Mouse (Mus musculus): ENCODE data around the gene Gm20518.
A peak's percentile ranks its signal among the peaks of the same experiment; 100 is the strongest.

Gm20518 gene

GRCm38 (mm10) chr16:17891567-17891959, at the start of gene Gm20518:
Gene Gm20518, minus strand, starts transcription at chr16:17891671.
- peak; percentile 99 for DNase-seq (ENCODE audit: low spot score)

- no peak for DNase-seq (ENCODE audit: low spot score)
These were observed 47.8 kb upstream of the Gm20518 start for GRCm38 (mm10) chr16:17939255-17939751.

- peak; percentile 46 for DNase-seq (ENCODE audit: low spot score)
These were observed 47.4 kb upstream of the Gm20518 start for GRCm38 (mm10) chr16:17938821-17939220.

- DNase-seq (ENCODE audit: low spot score), result no peak
These were observed 46.7 kb upstream of the Gm20518 start for GRCm38 (mm10) chr16:17938187-17938586.

- no peak for DNase-seq (ENCODE audit: low spot score)
These were observed 45.3 kb upstream of the Gm20518 start for GRCm38 (mm10) chr16:17936776-17937175.

- no peak for DNase-seq (ENCODE audit: low spot score)
These were observed 43.0 kb upstream of the Gm20518 start for GRCm38 (mm10) chr16:17934445-17934910.

- DNase-seq (ENCODE audit: low spot score), result no peak
These were observed 42.3 kb upstream of the Gm20518 start for GRCm38 (mm10) chr16:17933594-17934444.

GRCm38 (mm10) chr16:17931906-17932460, 40.5 kb upstream of the Gm20518 start:
- DNase-seq (ENCODE audit: low spot score), result no peak

- no peak for DNase-seq (ENCODE audit: low spot score)
These were observed 38.2 kb upstream of the Gm20518 start for GRCm38 (mm10) chr16:17929631-17930030.

- no peak for DNase-seq (ENCODE audit: low spot score)
These were observed 37.7 kb upstream of the Gm20518 start for GRCm38 (mm10) chr16:17929211-17929610.

GRCm38 (mm10) chr16:17928627-17929104, 37.2 kb upstream of the Gm20518 start:
- peak; percentile 62 for DNase-seq (ENCODE audit: low spot score)

- DNase-seq (ENCODE audit: low spot score), result peak; percentile 83
These were observed 36.7 kb upstream of the Gm20518 start, which contains the start of gene Slc25a1 for GRCm38 (mm10) chr16:17928087-17928580. Gene Slc25a1, minus strand, starts transcription at chr16:17928219.

- DNase-seq (ENCODE audit: low spot score), result peak; percentile 48
These were observed 36.0 kb upstream of the Gm20518 start for GRCm38 (mm10) chr16:17927351-17928082.

GRCm38 (mm10) chr16:17922163-17922538, 30.7 kb upstream of the Gm20518 start:
- DNase-seq (ENCODE audit: low spot score), result no peak

- DNase-seq (ENCODE audit: low spot score), result peak; percentile 94
These were observed 30.1 kb upstream of the Gm20518 start for GRCm38 (mm10) chr16:17921325-17922162.

GRCm38 (mm10) chr16:17920586-17920985, 29.1 kb upstream of the Gm20518 start:
- DNase-seq (ENCODE audit: low spot score), result no peak

- peak; percentile 19 for DNase-seq (ENCODE audit: low spot score)
These were observed 23.1 kb upstream of the Gm20518 start, which contains the start of gene Gsc2 for GRCm38 (mm10) chr16:17914307-17915249. Gene Gsc2, minus strand, starts transcription at chr16:17915059.

- peak; percentile 70 for DNase-seq (ENCODE audit: low spot score)
These were observed 19.7 kb upstream of the Gm20518 start, which contains the start of gene Ess2 for GRCm38 (mm10) chr16:17911052-17911595. Gene Ess2, minus strand, starts transcription at chr16:17911348.

GRCm38 (mm10) chr16:17898462-17898861, 7.0 kb upstream of the Gm20518 start, which contains the start of the genes Dgcr2 and Tssk2:
Gene Dgcr2, minus strand, starts transcription at chr16:17898562.
Gene Tssk2, plus strand, starts transcription at chr16:17898637.
- no peak for DNase-seq (ENCODE audit: low spot score)

Measured in urinary bladder, postnatal 25 days (tissue).